Mouse (Mus musculus) CH12.LX (cell line): Measurements from ENCODE around the gene Hist3h2a.

ENCODE experiments used
- CTCF ChIP-seq, 2 experiments: IDR thresholded peaks in 1 of 2; conservative IDR thresholded peaks in 1 of 2; 2 replicates each; pipeline ENCODE4 v1.5.1; 2011 to 2012; ENCODE audit warnings: low read depth in 2 of 2, low read length in 2 of 2, improper control_type of control experiment in 1 of 2, inconsistent platforms in 1 of 2, mild to moderate bottlenecking in 1 of 2, moderate library complexity in 1 of 2
- ELF1 ChIP-seq: IDR thresholded peaks from 2 replicates; pipeline ENCODE4 v1.6.1; 2014; ENCODE audit warnings: low read depth, mild to moderate bottlenecking, inconsistent platforms, low read length, improper control_type of control experiment
- KAT2A ChIP-seq: IDR thresholded peaks from 2 replicates; pipeline ENCODE4 v1.6.1; 2012; ENCODE audit warnings: low read length, improper control_type of control experiment, inconsistent platforms; ENCODE audit not compliant: insufficient replicate concordance
- MXI1 ChIP-seq: IDR thresholded peaks from 2 replicates; pipeline ENCODE4 v1.6.1; 2011; ENCODE audit warnings: mild to moderate bottlenecking, low read depth, low read length, improper control_type of control experiment
- POLR2A ChIP-seq: IDR thresholded peaks from 2 replicates; pipeline ENCODE4 v1.6.1; 2011; ENCODE audit warnings: low read depth, mild to moderate bottlenecking, improper control_type of control experiment, low read length
- RCOR1 ChIP-seq: conservative IDR thresholded peaks from 2 replicates; pipeline ENCODE4 v1.6.1; 2012; ENCODE audit warnings: low read depth, mild to moderate bottlenecking, inconsistent platforms, low read length, improper control_type of control experiment
- TCF12 ChIP-seq: IDR thresholded peaks from 2 replicates; pipeline ENCODE4 v1.6.1; 2014; ENCODE audit warnings: low read depth, mild to moderate bottlenecking, inconsistent platforms, low read length, improper control_type of control experiment
- ZC3H11A ChIP-seq: IDR thresholded peaks from 2 replicates; pipeline ENCODE4 v1.6.1; 2012; ENCODE audit warnings: low read depth, mild to moderate bottlenecking, inconsistent platforms, low read length, improper control_type of control experiment

DNA sequence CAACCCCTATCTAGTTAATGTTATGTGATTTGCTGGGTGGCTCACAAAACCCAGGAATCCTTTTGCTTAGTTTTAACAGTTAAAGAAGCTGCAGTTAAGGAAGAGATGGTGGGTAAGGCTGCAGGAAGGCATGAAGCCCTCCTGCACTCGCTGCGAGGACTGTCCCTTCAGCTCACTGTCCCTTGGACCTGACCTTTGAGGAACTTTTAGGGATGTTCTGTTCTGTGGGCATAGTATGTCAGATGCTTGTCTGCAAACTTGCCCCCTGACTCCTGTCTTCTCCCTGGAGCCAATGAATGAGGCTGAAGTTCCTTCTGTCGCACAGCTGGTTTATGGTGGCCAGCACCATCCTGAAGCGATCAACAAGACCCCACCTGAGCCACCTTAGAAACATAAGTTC is 34.7 kb downstream of the Hist3h2a start:
- no peak for TF ChIP-seq POLR2A
- no peak for TF ChIP-seq ZC3H11A
- no peak for TF ChIP-seq CTCF (conservative IDR thresholded peaks at IDR 0.05 in 1 of 2, IDR thresholded peaks at IDR 0.05 in 1 of 2; ENCODE audit: low read depth in 2 of 2, low read length in 2 of 2)
- TF ChIP-seq TCF12 = no peak
- no peak for TF ChIP-seq MXI1
- TF ChIP-seq KAT2A = no peak
- no peak for TF ChIP-seq RCOR1
- no peak for TF ChIP-seq ELF1
